Mouse (Mus musculus): Measurements from ENCODE around the gene Terb2. TPM values are rescaled to one million over a fixed set of nuclear protein-coding genes. Genes with fewer than 3 reads are reported as not detected.

Gene Terb2
- total and polyA plus RNA-seq, 3 experiments = not detected

DNA sequence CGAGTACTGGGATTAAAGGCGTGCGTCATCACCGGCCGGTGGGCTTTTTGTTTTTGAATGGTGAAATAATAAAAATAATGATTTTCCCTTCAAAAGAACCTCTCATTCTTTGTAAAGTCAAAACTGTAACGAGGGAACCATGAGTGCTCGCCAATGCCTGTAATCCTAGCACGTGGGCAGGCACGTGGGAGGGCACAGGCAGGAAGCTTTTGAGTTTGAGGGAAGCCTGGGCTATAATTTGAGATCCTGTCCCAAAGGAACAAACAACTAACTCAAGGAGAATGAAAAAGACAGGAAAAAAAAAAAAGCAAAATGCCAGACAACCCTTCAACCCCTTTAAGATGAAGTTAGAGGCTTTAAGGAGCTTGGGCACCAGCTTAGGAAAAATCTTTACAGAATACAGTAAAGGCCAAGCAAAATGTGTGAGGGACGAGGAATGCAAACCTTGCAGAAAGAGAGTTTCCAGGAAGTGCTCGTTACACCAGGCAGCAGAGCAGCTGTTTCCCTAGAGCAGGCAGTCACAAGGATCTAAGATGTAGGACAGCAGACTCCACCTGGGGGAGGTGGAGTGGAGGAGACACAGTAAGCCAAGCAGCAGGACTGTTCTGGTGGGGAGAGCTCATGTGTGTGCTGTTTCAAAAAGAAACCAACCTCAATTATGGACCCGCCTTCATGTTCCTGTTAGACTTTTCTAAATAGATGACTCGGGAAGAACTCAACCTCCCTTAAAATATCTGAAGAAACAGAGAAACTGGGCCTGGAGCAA is 22.5 kb upstream of the Terb2 start:
- H3K4me1 ChIP-seq (ENCODE audit: control insufficient read depth, insufficient read depth, low read length) = peaks cover 3% of the 10 kb centered on the region
- H3K27ac ChIP-seq = no peak overlapping the region
- no peaks in the 10 kb centered on the region for H3K79me2 ChIP-seq (replicated peaks; ENCODE audit: control insufficient read depth, insufficient read depth, low read length)
- no peaks in the 10 kb centered on the region for H3K27me3 ChIP-seq (ENCODE audit: control insufficient read depth, insufficient read depth, low read length)
- no peaks in the 10 kb centered on the region for H3K36me3 ChIP-seq (ENCODE audit: control insufficient read depth, insufficient read depth, low read length)
- no peak for DNase-seq
- intact Hi-C loops (cut with DNase I) = no loop called here
- H3K9ac ChIP-seq (ENCODE audit: low read depth, low read length) = no peak overlapping the region
- no peak overlapping the region for H3K4me3 ChIP-seq
- WGBS = 59% methylated on average over 13 of the region's 13 CpGs
- TF ChIP-seq EP300 (IDR thresholded peaks at IDR 0.05; ENCODE audit: insufficient read depth, low read depth, low read length) (no peak), POLR2A (IDR thresholded peaks at IDR 0.05; ENCODE audit: insufficient read depth, low read depth, low read length) (no peak), CTCF (IDR thresholded peaks at IDR 0.05) (no peak)

DNA sequence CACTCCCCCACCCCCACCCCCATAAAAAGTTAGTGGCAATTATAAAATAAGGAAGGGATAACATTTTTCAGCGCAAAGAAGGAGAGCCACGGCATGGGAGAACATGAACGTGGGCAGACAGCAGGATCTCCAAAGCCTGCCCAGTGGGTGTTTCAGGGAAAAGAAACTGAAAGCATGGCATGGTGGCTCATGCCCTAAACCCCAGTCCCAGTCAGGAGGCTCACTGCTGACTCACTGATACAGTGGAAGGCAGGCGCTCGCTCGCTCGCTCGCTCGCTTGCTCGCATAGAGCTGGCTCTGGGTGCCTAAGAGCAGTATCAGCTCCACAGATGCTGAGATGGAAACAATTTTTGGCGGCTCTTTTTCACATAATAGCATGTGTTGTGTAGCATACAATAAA is 21.8 kb upstream of the Terb2 start:
- no peak overlapping the region for H3K27ac ChIP-seq
- H3K79me2 ChIP-seq (replicated peaks; ENCODE audit: control insufficient read depth, insufficient read depth, low read length) = no peaks in the 10 kb centered on the region
- WGBS = 69% methylated on average over 11 of the region's 11 CpGs
- H3K9ac ChIP-seq (ENCODE audit: low read depth, low read length) = no peak overlapping the region; the same call in 1 of the 2 replicates
- H3K36me3 ChIP-seq (ENCODE audit: control insufficient read depth, insufficient read depth, low read length) = no peaks in the 10 kb centered on the region
- no peak for DNase-seq
- no peaks in the 10 kb centered on the region for H3K27me3 ChIP-seq (ENCODE audit: control insufficient read depth, insufficient read depth, low read length)
- H3K4me3 ChIP-seq = no peak overlapping the region
- H3K4me1 ChIP-seq (ENCODE audit: control insufficient read depth, insufficient read depth, low read length) = peaks cover 3% of the 10 kb centered on the region
- intact Hi-C loops (cut with DNase I) = no loop called here
- TF ChIP-seq CTCF (IDR thresholded peaks at IDR 0.05) = no peak
- no peak for TF ChIP-seq EP300 (IDR thresholded peaks at IDR 0.05; ENCODE audit: insufficient read depth, low read depth, low read length)
- TF ChIP-seq POLR2A (IDR thresholded peaks at IDR 0.05; ENCODE audit: insufficient read depth, low read depth, low read length) = 0 out of 2 replicates have a peak, but pooled peaks have one; percentile 22

DNA sequence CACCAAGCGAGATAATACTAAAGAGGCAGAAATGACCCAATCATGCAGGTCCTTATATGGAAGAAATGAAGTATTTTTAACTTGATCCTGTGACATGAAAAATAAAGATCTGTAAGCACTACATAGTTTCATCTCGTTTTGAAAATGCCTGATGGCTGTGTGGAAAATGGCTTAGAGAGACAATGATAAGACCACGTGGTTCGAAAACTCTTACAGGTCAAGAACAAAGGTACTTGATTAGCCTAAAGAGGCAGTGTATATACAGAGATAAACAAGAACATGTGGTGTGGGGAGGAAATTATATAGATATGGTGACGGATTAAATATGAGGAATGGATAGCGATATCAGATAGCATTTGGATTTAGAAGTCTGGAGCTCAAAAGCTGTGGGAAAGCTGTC is 14.8 kb upstream of the Terb2 start:
- WGBS = 57% methylated on average over 6 of the region's 6 CpGs
- no peaks in the 10 kb centered on the region for H3K4me1 ChIP-seq (ENCODE audit: control insufficient read depth, insufficient read depth, low read length)
- no peaks in the 10 kb centered on the region for H3K36me3 ChIP-seq (ENCODE audit: control insufficient read depth, insufficient read depth, low read length)
- no peak for TF ChIP-seq CTCF (IDR thresholded peaks at IDR 0.05)
- TF ChIP-seq POLR2A (IDR thresholded peaks at IDR 0.05; ENCODE audit: insufficient read depth, low read depth, low read length) = no peak
- TF ChIP-seq EP300 (IDR thresholded peaks at IDR 0.05; ENCODE audit: insufficient read depth, low read depth, low read length) = no peak
- no peaks in the 10 kb centered on the region for H3K27me3 ChIP-seq (ENCODE audit: control insufficient read depth, insufficient read depth, low read length)
- intact Hi-C loops (cut with DNase I) = no loop called here
- H3K79me2 ChIP-seq (replicated peaks; ENCODE audit: control insufficient read depth, insufficient read depth, low read length) = no peaks in the 10 kb centered on the region
- no peak overlapping the region for H3K27ac ChIP-seq
- H3K9ac ChIP-seq (ENCODE audit: low read depth, low read length) = no peak overlapping the region
- DNase-seq = no peak
- no peak overlapping the region for H3K4me3 ChIP-seq

- Histone ChIP-seq H3K36me3 (ENCODE audit: control insufficient read depth, insufficient read depth, low read length) (no peaks in the 10 kb centered on the region), H3K27me3 (ENCODE audit: control insufficient read depth, insufficient read depth, low read length) (no peaks in the 10 kb centered on the region), H3K4me3 (no peak overlapping the region), H3K9ac (ENCODE audit: low read depth, low read length) (no peak overlapping the region), H3K27ac (no peak overlapping the region), H3K4me1 (ENCODE audit: control insufficient read depth, insufficient read depth, low read length) (no peaks in the 10 kb centered on the region), H3K79me2 (replicated peaks; ENCODE audit: control insufficient read depth, insufficient read depth, low read length) (no peaks in the 10 kb centered on the region)
- WGBS = 86% methylated on average over 2 of the region's 2 CpGs
- intact Hi-C loops (cut with DNase I) = no loop called here
- no peak for TF ChIP-seq POLR2A (IDR thresholded peaks at IDR 0.05; ENCODE audit: insufficient read depth, low read depth, low read length)
- no peak for TF ChIP-seq CTCF (IDR thresholded peaks at IDR 0.05)
- TF ChIP-seq EP300 (IDR thresholded peaks at IDR 0.05; ENCODE audit: insufficient read depth, low read depth, low read length) = no peak
- DNase-seq = no peak
Observed at GRCm38 (mm10) chr2:122172188-122172587, 13.9 kb upstream of the Terb2 start.

DNA sequence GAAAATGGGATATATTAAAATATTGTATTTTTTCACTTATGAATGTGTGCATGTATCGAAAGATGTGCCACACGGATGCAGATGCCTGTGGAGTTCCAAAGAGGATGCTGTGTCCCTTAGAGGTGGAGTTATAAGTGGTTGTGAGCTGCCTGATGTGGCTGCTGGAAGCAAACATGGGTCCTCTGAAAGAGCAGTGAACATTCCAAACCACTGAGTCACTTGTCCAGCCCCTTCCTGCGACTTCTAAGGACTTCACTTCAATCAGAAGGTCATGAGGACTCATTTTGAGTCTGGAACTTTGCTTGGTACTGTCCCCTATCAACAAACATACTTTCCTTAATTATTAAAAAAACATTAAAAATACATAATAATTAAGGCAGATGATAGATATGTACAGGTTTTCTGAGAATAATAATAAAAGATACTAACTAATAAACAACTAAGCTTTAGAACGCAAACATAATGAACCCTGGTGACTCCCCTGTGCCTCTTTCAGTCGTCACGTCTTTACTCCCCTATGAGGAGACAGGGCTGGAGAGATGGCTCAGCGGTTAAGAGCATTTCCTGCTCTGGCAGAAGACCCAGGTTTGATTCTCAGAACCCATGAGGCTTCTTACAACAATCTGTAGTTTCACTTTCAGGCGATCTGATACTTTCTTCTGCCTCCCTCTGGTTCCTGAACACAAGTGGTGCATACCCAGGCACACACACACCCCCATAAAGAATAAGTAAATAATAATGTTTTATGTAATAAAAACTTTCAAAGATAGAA is 5.8 kb upstream of the Terb2 start:
- Histone ChIP-seq H3K4me3 (no peak overlapping the region), H3K4me1 (ENCODE audit: control insufficient read depth, insufficient read depth, low read length) (no peaks in the 10 kb centered on the region), H3K36me3 (ENCODE audit: control insufficient read depth, insufficient read depth, low read length) (no peaks in the 10 kb centered on the region), H3K9ac (ENCODE audit: low read depth, low read length) (no peak overlapping the region), H3K27ac (no peak overlapping the region), H3K27me3 (ENCODE audit: control insufficient read depth, insufficient read depth, low read length) (no peaks in the 10 kb centered on the region), H3K79me2 (replicated peaks; ENCODE audit: control insufficient read depth, insufficient read depth, low read length) (no peaks in the 10 kb centered on the region)
- no peak for DNase-seq
- TF ChIP-seq POLR2A (IDR thresholded peaks at IDR 0.05; ENCODE audit: insufficient read depth, low read depth, low read length) (no peak), CTCF (IDR thresholded peaks at IDR 0.05) (no peak), EP300 (IDR thresholded peaks at IDR 0.05; ENCODE audit: insufficient read depth, low read depth, low read length) (no peak)
- 52% methylated on average over 8 of the region's 8 CpGs for whole genome bisulfite sequencing
- intact Hi-C loops (cut with DNase I) = no loop called here

DNA sequence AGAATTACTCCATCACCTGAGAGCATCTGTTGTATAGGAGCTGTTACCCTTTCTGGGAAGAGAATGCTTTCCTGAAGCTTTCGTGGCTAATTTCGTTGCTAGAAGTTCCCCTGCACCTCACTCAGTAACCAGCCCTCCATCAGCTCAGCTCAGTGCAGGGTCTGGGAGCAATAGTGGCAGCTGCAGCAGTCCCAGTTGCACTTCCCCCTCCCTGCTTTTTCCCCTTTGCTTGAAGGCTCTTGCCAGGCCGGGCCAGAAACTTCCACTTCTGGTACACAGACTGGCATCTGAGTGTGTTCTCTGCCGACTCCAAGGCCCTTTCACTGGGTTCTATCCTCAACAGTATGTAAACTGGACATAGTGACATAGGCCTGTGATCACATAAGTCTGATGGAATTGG is 986 bp upstream of the Terb2 start:
- H3K4me1 ChIP-seq (ENCODE audit: control insufficient read depth, insufficient read depth, low read length) = no peaks in the 10 kb centered on the region
- no peak overlapping the region for H3K27ac ChIP-seq
- intact Hi-C loops (cut with DNase I) = no loop called here
- H3K4me3 ChIP-seq = no peak overlapping the region
- 78% methylated on average over 4 of the region's 4 CpGs for WGBS
- no peak overlapping the region for H3K9ac ChIP-seq (ENCODE audit: low read depth, low read length)
- TF ChIP-seq EP300 (IDR thresholded peaks at IDR 0.05; ENCODE audit: insufficient read depth, low read depth, low read length) (no peak), CTCF (IDR thresholded peaks at IDR 0.05) (no peak), POLR2A (IDR thresholded peaks at IDR 0.05; ENCODE audit: insufficient read depth, low read depth, low read length) (no peak)
- H3K27me3 ChIP-seq (ENCODE audit: control insufficient read depth, insufficient read depth, low read length) = no peaks in the 10 kb centered on the region
- H3K79me2 ChIP-seq (replicated peaks; ENCODE audit: control insufficient read depth, insufficient read depth, low read length) = no peaks in the 10 kb centered on the region
- no peak for DNase-seq
- H3K36me3 ChIP-seq (ENCODE audit: control insufficient read depth, insufficient read depth, low read length) = no peaks in the 10 kb centered on the region

Data from heart, adult 2 months (tissue).